Mouse (Mus musculus) embryonic fibroblast, embryonic 13.5 days (primary cell): ENCODE data around the gene Zfp692. TPM values are rescaled to one million over a fixed set of nuclear protein-coding genes. Genes with fewer than 3 reads are reported as not detected.

ENCODE experiments used
- H3K27ac ChIP-seq: 2 replicates; pipeline ENCODE4 v1.5.1; 2012; ENCODE audit warnings: low read length, control low read depth, inconsistent platforms; ENCODE audit not compliant: insufficient read depth
- H3K4me1 ChIP-seq: 2 replicates; pipeline ENCODE4 v1.6.1; 2011; ENCODE audit warnings: low read length; ENCODE audit not compliant: control insufficient read depth, insufficient read depth
- H3K4me3 ChIP-seq: 2 replicates; pipeline ENCODE4 v1.5.1; 2011; ENCODE audit warnings: mild to moderate bottlenecking, control low read depth, low read length; ENCODE audit not compliant: insufficient read depth
- CTCF ChIP-seq: IDR thresholded peaks from 2 replicates; pipeline ENCODE4 v1.5.1; 2011; ENCODE audit warnings: mild to moderate bottlenecking, control low read depth, low read length, moderate library complexity, borderline replicate concordance; ENCODE audit not compliant: insufficient read depth
- POLR2A ChIP-seq: IDR thresholded peaks from 2 replicates; pipeline ENCODE4 v1.6.1; 2011; ENCODE audit warnings: low read depth, mild to moderate bottlenecking, control low read depth, low read length, moderate library complexity
- polyA plus RNA-seq: library from polyadenylated mRNA; stranded (reverse); fragments of >200 nt; gene quantifications from 2 replicates; pipeline ENCODE4 v1.2.4, GENCODE M21; 2011; ENCODE audit warnings: low read depth; ENCODE audit not compliant: missing spikeins, insufficient read length

Zfp692 gene
- polyA plus RNA-seq = 10.3 and 11.6 TPM in 2 replicates

DNA sequence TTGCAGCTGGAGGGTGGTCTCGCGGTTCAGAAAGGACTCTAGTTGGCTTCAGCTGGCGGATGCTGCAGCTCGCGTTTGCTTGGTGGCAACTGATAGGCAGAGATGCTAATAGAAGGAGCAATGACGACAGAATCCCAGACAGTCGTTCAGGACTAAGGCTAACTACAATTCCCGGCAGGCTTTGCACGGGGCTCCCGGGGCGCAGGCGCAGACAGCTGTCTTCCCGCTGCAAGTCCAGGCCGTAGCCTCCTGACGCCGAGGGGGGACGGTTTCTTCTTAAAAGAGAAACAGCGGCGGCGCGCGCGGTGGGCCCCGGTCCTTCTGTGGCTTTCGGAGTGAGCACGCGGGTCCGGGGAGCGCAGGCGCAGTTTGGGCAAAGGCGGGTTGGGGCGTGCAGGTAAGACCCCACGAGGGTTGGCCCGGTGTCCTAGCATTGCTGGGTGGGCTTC is at the start of gene Zfp692:
TSS of gene Zfp692 (plus strand) at position 210 of the 449 bp plus-strand sequence.
- peak within 1 kb of the TSS; percentile 53 for H3K4me3 ChIP-seq
- no peaks in the 10 kb centered on the region for H3K4me1 ChIP-seq
- TF ChIP-seq CTCF = no peak
- peak; percentile 22 for TF ChIP-seq POLR2A
- no peak within 1 kb of the TSS for H3K27ac ChIP-seq

DNA sequence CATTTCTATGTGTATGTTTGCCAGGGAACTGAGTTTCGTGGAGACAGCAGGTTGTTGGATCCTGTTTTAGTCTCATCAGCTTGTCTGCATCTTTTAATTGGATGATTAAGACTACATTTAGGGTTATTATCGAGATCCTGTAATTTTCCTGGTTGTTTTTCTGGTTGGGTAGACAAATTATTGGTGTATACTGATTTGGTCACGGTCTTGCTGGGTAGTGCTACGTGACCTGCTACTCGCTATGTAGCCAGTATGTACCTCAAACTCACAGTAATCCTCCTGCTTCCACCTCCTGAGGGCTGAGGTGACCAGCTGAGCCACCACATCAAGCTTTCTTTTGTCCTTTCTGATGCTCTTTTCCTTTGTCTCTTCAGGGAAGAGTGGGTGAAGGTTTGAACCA is 49.1 kb upstream of the Zfp692 start:
- H3K27ac ChIP-seq = no peak overlapping the region

DNA sequence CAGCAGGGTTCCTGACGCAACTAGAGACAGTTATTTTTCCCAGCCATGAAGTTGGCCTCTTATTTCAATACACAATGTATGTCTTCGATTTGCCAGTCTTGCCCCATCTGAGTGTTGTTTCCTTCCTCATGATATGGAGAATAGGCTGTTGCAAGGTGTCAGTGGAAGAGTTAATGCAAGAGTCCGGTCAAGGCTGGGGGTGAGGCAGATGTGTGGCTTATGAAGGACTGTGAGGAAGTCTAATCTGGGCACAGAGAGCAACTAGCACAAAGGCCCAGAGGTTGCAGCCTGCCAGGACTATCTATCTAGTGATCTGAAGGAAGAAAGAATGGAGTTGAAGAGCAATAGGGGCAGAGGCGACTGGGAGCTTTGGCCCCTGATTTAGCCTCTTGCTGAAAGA is 46.7 kb upstream of the Zfp692 start:
- no peaks in the 10 kb centered on the region for H3K4me1 ChIP-seq
- TF ChIP-seq CTCF (no peak), POLR2A (no peak)
- no peak overlapping the region for H3K27ac ChIP-seq
- no peak overlapping the region for H3K4me3 ChIP-seq

More for the DNA sequence above, 49.1 kb upstream of the Zfp692 start:
- Histone ChIP-seq H3K4me3 (no peak overlapping the region), H3K4me1 (no peaks in the 10 kb centered on the region)
- no peak for TF ChIP-seq CTCF
- TF ChIP-seq POLR2A = no peak

DNA sequence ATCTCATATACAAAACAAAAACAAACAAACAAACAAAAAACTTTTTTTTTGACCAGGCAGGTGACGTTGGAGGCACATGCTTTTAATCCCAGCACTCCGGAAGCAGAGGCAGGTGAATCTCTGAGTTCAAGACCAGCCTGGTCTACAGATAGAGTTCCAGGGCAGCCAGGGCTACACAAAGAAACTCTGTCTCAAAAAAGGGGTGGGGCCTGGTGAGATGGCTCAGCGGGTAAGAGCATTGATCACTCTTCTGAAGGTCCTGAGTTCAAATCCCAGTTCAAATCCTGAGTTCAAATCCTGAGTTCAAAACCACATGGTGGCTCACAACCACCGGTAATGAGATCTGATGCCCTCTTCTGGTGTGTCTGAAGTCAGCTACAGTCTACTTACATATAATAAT is 45.0 kb upstream of the Zfp692 start:
- Histone ChIP-seq H3K4me1 (no peaks in the 10 kb centered on the region), H3K27ac (no peak overlapping the region), H3K4me3 (no peak overlapping the region)
- no peak for TF ChIP-seq POLR2A
- TF ChIP-seq CTCF = no peak

DNA sequence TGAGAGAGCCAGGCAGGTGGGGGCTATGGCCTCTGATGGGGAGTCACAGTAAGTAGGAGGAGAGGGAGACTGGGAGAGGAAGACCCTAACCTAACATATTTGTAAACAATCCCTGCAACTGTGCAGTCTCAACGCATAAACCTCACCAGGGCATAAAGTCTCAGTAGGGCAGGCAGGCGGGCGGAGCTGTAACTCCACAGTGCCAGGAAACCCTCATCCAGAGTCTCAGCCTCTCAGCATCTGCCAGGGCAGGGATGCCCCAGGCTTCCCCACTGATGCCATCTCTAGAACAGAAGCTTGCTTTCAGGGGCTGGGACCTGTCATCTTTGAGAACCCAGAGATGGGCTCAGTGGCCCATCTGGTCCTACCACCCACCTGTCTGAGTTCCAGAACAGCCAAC is 44.5 kb upstream of the Zfp692 start:
- Histone ChIP-seq H3K27ac (no peak overlapping the region), H3K4me3 (no peak overlapping the region), H3K4me1 (no peaks in the 10 kb centered on the region)
- TF ChIP-seq CTCF = no peak
- no peak for TF ChIP-seq POLR2A

DNA sequence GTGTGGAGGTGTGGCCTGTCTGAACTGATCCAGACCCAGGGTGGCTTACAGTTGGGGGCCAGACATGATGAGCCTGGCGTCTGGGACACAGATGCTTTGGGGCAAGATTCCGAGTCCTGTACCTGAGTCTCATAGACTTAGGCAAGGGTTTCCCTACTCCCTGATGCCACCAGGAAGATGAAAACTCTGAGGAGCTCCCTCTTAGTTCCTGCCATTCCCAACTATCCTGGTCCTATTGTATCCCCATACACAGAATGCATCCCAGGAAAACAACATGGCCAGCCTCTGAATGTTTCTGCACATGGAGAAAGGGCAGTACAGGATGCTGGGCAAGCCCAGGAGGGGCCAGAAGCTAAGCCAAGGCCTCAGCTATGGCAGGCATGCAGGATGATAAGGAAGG is 43.4 kb upstream of the Zfp692 start:
- Histone ChIP-seq H3K27ac (no peak overlapping the region), H3K4me1 (no peaks in the 10 kb centered on the region), H3K4me3 (no peak overlapping the region)
- TF ChIP-seq POLR2A (no peak), CTCF (no peak)

DNA sequence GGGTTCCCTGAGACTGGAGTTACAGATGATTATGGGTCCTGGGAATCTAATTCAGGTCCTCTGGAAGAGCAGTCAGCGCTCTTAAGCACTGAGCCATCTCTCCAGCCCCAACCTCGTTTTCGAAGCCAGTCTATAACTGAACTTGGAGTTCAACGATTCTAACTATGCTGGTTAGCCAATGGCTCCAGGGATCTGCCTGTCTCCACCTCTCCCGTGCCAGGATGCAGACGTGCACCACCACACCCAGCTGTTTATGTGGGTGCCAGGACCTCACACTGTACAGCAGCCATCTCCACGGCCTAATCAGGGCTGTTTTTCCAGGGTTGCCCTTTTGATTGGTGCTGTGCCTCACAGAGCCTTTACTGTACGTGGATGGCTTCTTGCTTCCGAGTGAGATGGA is 42.3 kb upstream of the Zfp692 start:
- Histone ChIP-seq H3K27ac (no peak overlapping the region), H3K4me3 (no peak overlapping the region)
- TF ChIP-seq CTCF (no peak), POLR2A (no peak)

DNA sequence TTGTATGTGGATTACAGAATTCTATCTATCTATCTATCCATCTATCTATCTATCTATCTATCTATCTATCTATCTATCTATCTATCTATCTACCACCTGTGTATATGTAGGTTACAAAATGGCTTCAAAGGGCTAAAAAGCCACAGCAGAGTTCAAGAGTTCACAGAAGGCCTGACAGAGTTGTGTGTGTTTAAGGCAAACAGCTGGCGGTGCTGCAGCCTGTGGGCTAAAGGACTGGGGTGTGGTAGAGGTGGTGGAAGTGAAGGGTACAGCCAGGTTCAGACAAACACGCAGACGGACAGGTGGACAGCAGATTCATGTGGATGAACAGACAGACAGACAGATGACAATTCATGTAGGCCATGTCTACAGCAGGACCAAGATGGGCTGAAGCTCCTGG is 38.6 kb upstream of the Zfp692 start:
- H3K4me1 ChIP-seq = no peaks in the 10 kb centered on the region
- no peak overlapping the region for H3K27ac ChIP-seq
- H3K4me3 ChIP-seq = no peak overlapping the region
- TF ChIP-seq POLR2A (no peak), CTCF (no peak)

More for the DNA sequence above, 42.3 kb upstream of the Zfp692 start:
- H3K4me1 ChIP-seq = no peaks in the 10 kb centered on the region

DNA sequence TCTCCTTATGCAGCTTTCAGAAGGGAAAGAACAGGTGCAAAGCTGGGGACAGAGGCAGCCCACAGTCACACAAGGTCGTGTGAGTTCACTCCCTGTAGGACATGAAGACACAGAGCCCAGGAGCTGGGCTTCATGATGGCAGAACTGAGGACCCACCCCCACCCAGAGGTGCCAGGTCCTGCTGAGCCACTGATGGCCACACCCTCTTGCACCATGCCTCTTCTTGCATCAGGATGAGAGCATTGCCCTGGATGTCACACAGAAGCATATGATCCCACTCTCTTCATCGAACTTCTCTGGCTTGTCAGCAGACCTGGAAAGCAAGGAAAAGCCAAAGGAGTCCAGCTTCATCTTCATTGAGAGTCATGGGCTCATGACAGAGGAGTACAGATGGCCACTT is 32.3 kb upstream of the Zfp692 start, which contains the start of gene 4930438A08Rik:
TSS of gene 4930438A08Rik (plus strand) at position 228 of the 400 bp plus-strand sequence.
- H3K27ac ChIP-seq = no peak within 1 kb of the TSS
- no peak for TF ChIP-seq POLR2A
- no peak for TF ChIP-seq CTCF
- no peak within 1 kb of the TSS for H3K4me3 ChIP-seq
- H3K4me1 ChIP-seq = no peaks in the 10 kb centered on the region

DNA sequence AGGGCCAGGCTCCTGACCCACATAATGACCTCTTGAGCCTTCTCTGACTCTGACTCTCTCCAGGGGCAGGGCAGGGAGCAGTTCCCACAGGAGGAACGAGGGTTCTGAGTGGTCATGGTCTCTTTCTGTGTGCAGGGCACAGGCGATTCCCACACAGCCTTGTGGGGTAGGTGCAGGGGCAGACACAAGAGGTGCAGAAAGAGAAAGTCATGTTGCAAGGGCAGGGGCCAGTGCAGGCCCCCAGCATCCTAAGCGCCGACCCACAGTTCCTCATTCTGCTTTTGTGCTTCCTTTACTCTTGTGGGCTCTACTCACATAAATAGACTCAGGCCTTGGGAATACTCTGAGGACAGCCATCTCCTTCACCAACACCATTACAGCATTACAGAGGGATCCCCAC is 31.1 kb upstream of the Zfp692 start:
- TF ChIP-seq CTCF = no peak
- no peak for TF ChIP-seq POLR2A
- no peak overlapping the region for H3K4me3 ChIP-seq
- H3K27ac ChIP-seq = no peak overlapping the region
- H3K4me1 ChIP-seq = no peaks in the 10 kb centered on the region

DNA sequence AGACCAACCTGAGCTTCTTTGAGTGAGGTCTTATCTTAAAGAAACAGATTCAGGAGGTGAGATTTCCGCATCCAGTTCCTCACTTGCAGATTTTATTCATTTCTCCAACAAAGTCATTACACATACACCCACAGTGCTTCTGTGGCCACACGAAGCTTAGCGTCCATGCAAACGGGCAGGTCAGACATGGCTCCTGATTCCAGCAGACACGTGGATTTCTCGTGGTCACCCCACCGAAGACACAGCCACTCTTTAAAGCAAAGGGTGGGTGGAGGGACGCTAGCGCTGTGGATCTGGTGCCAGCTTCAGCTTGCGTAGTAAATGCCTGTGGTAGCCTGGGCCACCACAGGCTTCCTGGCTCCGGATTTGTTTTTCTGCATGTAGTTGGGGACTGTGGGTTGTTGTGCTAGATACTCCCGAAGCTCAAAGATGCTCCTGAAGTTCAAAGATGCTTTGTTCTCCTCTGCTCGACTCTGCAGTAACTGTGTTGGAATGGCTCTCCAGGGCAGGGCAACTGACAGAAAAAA is 24.8 kb upstream of the Zfp692 start:
- H3K4me3 ChIP-seq = no peak overlapping the region
- TF ChIP-seq POLR2A = no peak
- no peak for TF ChIP-seq CTCF

More for the DNA sequence above, 24.8 kb upstream of the Zfp692 start:
- no peaks in the 10 kb centered on the region for H3K4me1 ChIP-seq
- no peak overlapping the region for H3K27ac ChIP-seq
